Comparison of ENCODE assay signal across 13 mouse cellular contexts in the genomic region with DNA sequence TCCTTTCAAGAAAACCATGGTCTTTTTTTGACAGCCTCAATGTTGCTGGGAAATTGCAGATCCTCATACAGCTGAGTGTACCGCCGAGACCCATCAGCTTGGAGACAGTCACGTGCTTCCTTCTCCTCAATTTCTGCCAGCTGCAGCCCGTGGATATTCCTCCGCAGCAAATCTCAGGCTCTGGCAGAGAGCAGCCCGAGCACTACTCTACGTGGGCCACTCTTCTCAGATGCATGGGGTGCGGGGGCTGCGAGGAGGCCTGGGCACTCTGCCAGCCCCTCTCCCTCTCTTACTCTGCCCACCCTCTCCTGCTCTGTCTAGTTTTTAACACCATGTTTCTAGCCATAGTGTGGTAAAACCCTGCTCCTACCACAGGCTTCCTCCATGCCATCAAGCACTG. TPM values are rescaled to one million over a fixed set of nuclear protein-coding genes. Genes with fewer than 3 reads are reported as not detected.
DNase-seq lines count a peak whose midpoint lies in the region; ATAC-seq and TF ChIP-seq lines count a peak whose summit lies in the region.
"Had no signal": no experiment of that assay in that cellular context is flagged by ENCODE, and none has a peak within 500 bp of the region (broad histone marks: within the 10 kb centered on the region; RNA-seq: fewer than 3 reads in every experiment).

No protein-coding gene starts in this region.

- H3K9me3 ChIP-seq in heart, embryonic 12.5 days (replicated peaks), result no peaks in the 10 kb centered on the region
- no peaks in the 10 kb centered on the region for H3K9me3 ChIP-seq in midbrain, embryonic 13.5 days
- no peaks in the 10 kb centered on the region for H3K9me3 ChIP-seq in midbrain, embryonic 11.5 days (ENCODE audit: control insufficient read depth, low read length)
- H3K9me3 ChIP-seq: embryonic facial prominence, embryonic 15.5 days; kidney, embryonic 15.5 days had no signal

- no peaks in the 10 kb centered on the region for H3K36me3 ChIP-seq in heart, embryonic 12.5 days
- H3K36me3 ChIP-seq in midbrain, embryonic 13.5 days, result no peaks in the 10 kb centered on the region
- H3K36me3 ChIP-seq in midbrain, embryonic 11.5 days (ENCODE audit: control insufficient read depth, insufficient read depth, low read length), result no peaks in the 10 kb centered on the region
- H3K36me3 ChIP-seq: embryonic facial prominence, embryonic 15.5 days; kidney, embryonic 15.5 days had no signal

- WGBS in heart, embryonic 12.5 days, result 52% methylated on average over 9 of the region's 9 CpGs
- WGBS in midbrain, embryonic 13.5 days, result 74% methylated on average over 9 of the region's 9 CpGs
- 88% methylated on average over 9 of the region's 9 CpGs for WGBS in midbrain, embryonic 11.5 days

- H3K4me3 ChIP-seq in heart, embryonic 12.5 days, result no peak overlapping the region
- no peak overlapping the region for H3K4me3 ChIP-seq in midbrain, embryonic 13.5 days (replicated peaks)
- no peak overlapping the region for H3K4me3 ChIP-seq in midbrain, embryonic 11.5 days (ENCODE audit: low read depth, low read length)
- H3K4me3 ChIP-seq in left cerebral cortex, adult 2 months, result no peak overlapping the region
- H3K4me3 ChIP-seq: embryonic facial prominence, embryonic 15.5 days; kidney, embryonic 15.5 days had no signal

- no peak overlapping the region for H3K27ac ChIP-seq in heart, embryonic 12.5 days (ENCODE audit: poor library complexity, severe bottlenecking)
- H3K27ac ChIP-seq in midbrain, embryonic 13.5 days, result no peak overlapping the region
- H3K27ac ChIP-seq in midbrain, embryonic 11.5 days (ENCODE audit: low read depth, low read length), result no peak overlapping the region
- no peak overlapping the region for H3K27ac ChIP-seq in left cerebral cortex, adult 2 months
- H3K27ac ChIP-seq: embryonic facial prominence, embryonic 15.5 days; kidney, embryonic 15.5 days had no signal

- intact Hi-C loops in left cerebral cortex, adult 2 months (cut with DNase I), result no loop called here

- H3K27me3 ChIP-seq in heart, embryonic 12.5 days (replicated peaks), result no peaks in the 10 kb centered on the region
- no peaks in the 10 kb centered on the region for H3K27me3 ChIP-seq in midbrain, embryonic 13.5 days
- H3K27me3 ChIP-seq in midbrain, embryonic 11.5 days (ENCODE audit: control insufficient read depth, insufficient read depth, low read length), result no peaks in the 10 kb centered on the region
- H3K27me3 ChIP-seq: embryonic facial prominence, embryonic 15.5 days; kidney, embryonic 15.5 days had no signal

- TF ChIP-seq CTCF in left cerebral cortex, adult 2 months (IDR thresholded peaks at IDR 0.05), result no peak

- no peak overlapping the region for H3K9ac ChIP-seq in heart, embryonic 12.5 days
- no peak overlapping the region for H3K9ac ChIP-seq in midbrain, embryonic 13.5 days (replicated peaks)
- H3K9ac ChIP-seq in midbrain, embryonic 11.5 days (ENCODE audit: low read length), result no peak overlapping the region
- H3K9ac ChIP-seq: embryonic facial prominence, embryonic 15.5 days; kidney, embryonic 15.5 days; liver, postnatal 0 days had no signal

- peak; percentile 42; the same call in 1 of the 2 replicates for ATAC-seq in heart, embryonic 12.5 days (ENCODE audit: insufficient number of reproducible peaks, low FRiP score)
- peak; percentile 76 for ATAC-seq in midbrain, embryonic 13.5 days
- no peak for ATAC-seq in midbrain, embryonic 11.5 days (ENCODE audit: low FRiP score)
- ATAC-seq: liver, postnatal 0 days; Patski had no signal

- DNase-seq in heart, adult 8-10 months (ENCODE audit: low spot score), result no peak
- no peak for DNase-seq in midbrain, embryonic 11.5 days (ENCODE audit: low spot score, missing footprints)
- DNase-seq in left cerebral cortex, adult 2 months (ENCODE audit: extremely low spot score in 1 of 2, low spot score in 2 of 2), result peak; percentile 56 to 70
- DNase-seq in right cerebral cortex, postnatal 25 days, result peak; percentile 72
- no peak for DNase-seq in cerebellum, adult 18-20 months
- no peak for DNase-seq in natural killer cell, adult 2 months (ENCODE audit: low spot score in 2 of 2)
- DNase-seq: liver, postnatal 0 days had no signal

- peaks cover 16% of the 10 kb centered on the region for H3K4me1 ChIP-seq in heart, embryonic 12.5 days (replicated peaks)
- H3K4me1 ChIP-seq in midbrain, embryonic 13.5 days (replicated peaks), result no peaks in the 10 kb centered on the region
- H3K4me1 ChIP-seq in midbrain, embryonic 11.5 days (ENCODE audit: control insufficient read depth, insufficient read depth, low read length), result no peaks in the 10 kb centered on the region
- H3K4me1 ChIP-seq: embryonic facial prominence, embryonic 15.5 days; kidney, embryonic 15.5 days had no signal

- H3K4me2 ChIP-seq in heart, embryonic 12.5 days, result peak overlapping the region; percentile 18
- no peak overlapping the region for H3K4me2 ChIP-seq in midbrain, embryonic 13.5 days (replicated peaks)
- no peak overlapping the region for H3K4me2 ChIP-seq in midbrain, embryonic 11.5 days
- H3K4me2 ChIP-seq: embryonic facial prominence, embryonic 15.5 days; kidney, embryonic 15.5 days had no signal

RNA-seq across cellular contexts. Expression of a gene that starts 55.1 kb away (rescaled TPM):
- polyA plus RNA-seq in heart, embryonic 12.5 days (2016; fragmentation: Nextera tagmentation; extraction: Ambion mirVana), result 1.6 TPM in 2 replicates
- 1 to 10 TPM; 1.1 to 1.9 (median 1.5) TPM for total RNA-seq in heart, adult 8-10 months (2022)
- polyA plus RNA-seq in midbrain, embryonic 13.5 days (2015; fragmentation: Nextera tagmentation; extraction: Ambion mirVana), result 30.3 and 32.5 TPM in 2 replicates
- polyA plus RNA-seq in midbrain, embryonic 11.5 days (2014; fragmentation: Nextera tagmentation; extraction: Ambion mirVana), result 11.6 and 12.9 TPM in 2 replicates
- total RNA-seq in left cerebral cortex, adult 2 months (2021), result 100 to 1,000 TPM; 189 to 218 TPM
- total RNA-seq: neutrophil, adult 5-6 weeks had no signal

Comparison
In these comparisons a context has a peak if more than half of its experiments do, and no peak if none do; other contexts are left out.
1. DNase-seq: peak in left cerebral cortex, adult 2 months (2 of 2) and right cerebral cortex, postnatal 25 days (single experiment); none in heart, adult 8-10 months (single experiment), midbrain, embryonic 11.5 days (single experiment), cerebellum, adult 18-20 months (0 of 2) and natural killer cell, adult 2 months (0 of 2).